Mouse (Mus musculus) embryonic facial prominence, embryonic 12.5 days (tissue): ENCODE results near the gene Ifitm5. TPM values are rescaled to one million over a fixed set of nuclear protein-coding genes. Genes with fewer than 3 reads are reported as not detected.

Source experiments
- ATAC-seq: fragments of 200-750 bp; cut with Nextera tagmentation; 2 replicates; pipeline ENCODE4 v1.8.0; 2017; ENCODE audit not compliant: insufficient number of reproducible peaks, insufficient read depth, low FRiP score, low TSS enrichment
- H3K27ac ChIP-seq: fragments of 300-500 bp; sonication (generic); 2 replicates; pipeline ENCODE4 v1.5.1; 2016; ENCODE audit warnings: mild to moderate bottlenecking
- H3K27me3 ChIP-seq: fragments of 300-500 bp; sonication (generic); 2 replicates; pipeline ENCODE4 v1.6.1; 2016; ENCODE audit warnings: mild to moderate bottlenecking, moderate library complexity
- H3K36me3 ChIP-seq: fragments of 300-500 bp; sonication (generic); 2 replicates; pipeline ENCODE4 v1.6.1; 2016; ENCODE audit warnings: mild to moderate bottlenecking
- H3K4me1 ChIP-seq: fragments of 300-500 bp; sonication (generic); 2 replicates; pipeline ENCODE4 v1.6.1; 2016
- H3K4me2 ChIP-seq: fragments of 300-500 bp; sonication (generic); replicated peaks from 2 replicates; pipeline ENCODE4 v1.6.1; 2016; ENCODE audit warnings: mild to moderate bottlenecking, moderate library complexity
- H3K4me3 ChIP-seq: fragments of 300-500 bp; sonication (generic); 2 replicates; pipeline ENCODE4 v1.5.1; 2016; ENCODE audit warnings: mild to moderate bottlenecking
- H3K9ac ChIP-seq: fragments of 300-500 bp; sonication (generic); 2 replicates; pipeline ENCODE4 v1.6.1; 2016; ENCODE audit warnings: mild to moderate bottlenecking, moderate library complexity
- H3K9me3 ChIP-seq: fragments of 300-500 bp; sonication (generic); 2 replicates; pipeline ENCODE4 v1.6.1; 2016; ENCODE audit warnings: mild to moderate bottlenecking, moderate library complexity
- WGBS: fragments of 180-500 bp; shearing (Covaris S2); methylation state at CpG from one replicate; pipeline ENCODE4 v1.1.7; 2016; 5-methylcytosine and 5-hydroxymethylcytosine counted together
- polyA plus RNA-seq: library from polyadenylated mRNA; unstranded; fragments of >200 nt; fragmentation: Nextera tagmentation; extraction: Ambion mirVana; gene quantifications from 2 replicates; pipeline ENCODE4 v1.2.1, GENCODE M21; 2016

Ifitm5 gene
- polyA plus RNA-seq, 1 experiment from 2014 or later = 4.5 TPM

DNA sequence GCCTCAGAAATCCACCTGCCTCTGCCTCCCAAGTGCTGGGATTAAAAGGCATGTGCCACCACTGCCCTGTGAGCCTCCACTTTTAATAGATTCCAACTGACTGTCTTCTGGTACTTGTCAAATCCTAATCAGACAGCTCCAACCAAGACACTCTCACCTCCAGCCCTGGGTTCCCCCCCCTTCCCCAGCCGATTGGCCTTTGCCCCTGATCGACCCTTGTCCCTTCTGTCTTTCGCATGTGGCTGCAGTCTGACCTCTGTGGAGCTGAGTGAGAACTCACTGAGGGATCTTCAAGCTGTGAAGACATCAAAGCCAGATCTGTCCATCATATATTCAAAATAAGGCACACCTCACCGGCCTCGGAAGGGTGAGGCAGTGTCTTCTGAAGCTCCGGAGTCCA lies 22.9 kb downstream of the Ifitm5 start:
- H3K4me3 ChIP-seq = no peak overlapping the region
- ATAC-seq = no peak
- H3K9me3 ChIP-seq = no peaks in the 10 kb centered on the region
- H3K4me2 ChIP-seq = no peak overlapping the region
- peaks cover 36% of the 10 kb centered on the region for H3K27me3 ChIP-seq
- H3K36me3 ChIP-seq = no peaks in the 10 kb centered on the region
- H3K27ac ChIP-seq = no peak overlapping the region
- no peak overlapping the region for H3K9ac ChIP-seq
- peaks cover 7% of the 10 kb centered on the region for H3K4me1 ChIP-seq
- 82% methylated on average over 6 of the region's 6 CpGs for WGBS

DNA sequence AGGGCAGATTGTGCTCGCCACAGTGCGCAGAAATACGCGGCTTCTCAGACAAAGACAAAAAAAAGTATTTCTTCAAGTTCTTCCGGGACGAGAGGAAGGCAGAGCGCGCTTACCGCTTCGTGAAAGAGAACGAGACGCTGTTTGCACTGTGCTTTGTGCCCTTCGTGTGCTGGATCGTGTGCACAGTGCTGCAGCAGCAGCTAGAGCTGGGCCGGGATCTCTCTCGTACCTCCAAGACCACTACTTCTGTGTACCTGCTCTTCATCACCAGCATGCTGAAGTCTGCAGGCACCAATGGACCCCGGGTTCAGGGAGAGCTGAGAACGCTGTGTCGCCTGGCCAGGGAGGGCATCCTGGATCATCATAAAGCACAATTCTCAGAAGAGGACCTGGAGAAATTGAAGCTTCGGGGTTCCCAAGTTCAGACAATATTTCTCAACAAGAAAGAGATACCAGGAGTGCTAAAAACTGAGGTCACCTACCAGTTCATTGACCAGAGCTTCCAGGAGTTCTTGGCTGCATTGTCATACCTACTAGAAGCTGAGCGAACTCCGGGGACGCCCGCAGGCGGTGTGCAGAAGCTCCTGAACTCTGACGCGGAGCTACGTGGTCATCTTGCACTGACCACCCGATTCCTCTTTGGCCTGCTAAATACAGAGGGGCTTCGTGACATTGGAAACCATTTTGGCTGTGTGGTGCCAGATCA lies 26.9 kb downstream of the Ifitm5 start:
- Histone ChIP-seq H3K4me1 (peaks cover 8% of the 10 kb centered on the region), H3K9ac (no peak overlapping the region; the same call in 1 of the 2 replicates)
- WGBS = 20% methylated on average over 30 of the region's 30 CpGs

DNA sequence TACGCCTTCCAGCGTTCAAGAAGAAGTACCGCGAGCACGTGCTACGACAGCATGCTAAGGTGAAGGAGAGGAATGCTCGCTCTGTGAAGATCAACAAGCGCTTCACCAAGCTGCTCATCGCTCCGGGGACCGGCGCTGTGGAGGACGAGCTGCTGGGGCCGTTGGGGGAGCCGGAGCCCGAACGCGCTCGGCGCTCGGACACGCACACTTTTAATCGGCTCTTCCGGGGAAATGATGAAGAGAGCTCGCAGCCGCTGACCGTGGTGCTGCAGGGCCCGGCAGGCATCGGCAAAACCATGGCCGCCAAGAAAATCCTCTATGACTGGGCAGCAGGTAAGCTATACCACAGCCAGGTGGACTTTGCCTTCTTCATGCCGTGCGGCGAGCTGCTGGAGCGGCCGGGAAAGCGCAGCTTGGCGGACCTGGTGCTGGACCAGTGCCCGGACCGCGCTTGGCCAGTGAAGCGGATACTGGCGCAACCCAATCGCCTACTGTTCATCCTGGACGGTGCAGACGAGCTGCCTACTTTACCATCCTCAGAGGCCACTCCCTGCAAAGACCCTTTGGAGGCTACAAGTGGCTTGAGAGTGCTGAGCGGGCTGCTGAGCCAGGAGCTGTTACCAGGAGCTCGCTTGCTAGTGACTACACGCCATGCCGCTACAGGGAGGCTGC lies 27.6 kb downstream of the Ifitm5 start:
- peaks cover 8% of the 10 kb centered on the region for H3K4me1 ChIP-seq
- H3K4me2 ChIP-seq = peak overlapping the region; percentile 61
- H3K9me3 ChIP-seq = no peaks in the 10 kb centered on the region
- H3K9ac ChIP-seq = peak overlapping the region; percentile 6; the same call in 1 of the 2 replicates
- no peak overlapping the region for H3K27ac ChIP-seq
- peak; percentile 44; the same call in 1 of the 2 replicates for ATAC-seq
- no peaks in the 10 kb centered on the region for H3K36me3 ChIP-seq
- H3K4me3 ChIP-seq = peak overlapping the region; percentile 33
- H3K27me3 ChIP-seq = peaks cover 74% of the 10 kb centered on the region
- WGBS = under 1% methylated on average over 49 of the region's 49 CpGs

More for the DNA sequence above, 26.9 kb downstream of the Ifitm5 start:
- no peak for ATAC-seq
- peak overlapping the region; percentile 33 for H3K4me3 ChIP-seq
- H3K27ac ChIP-seq = no peak overlapping the region
- peaks cover 73% of the 10 kb centered on the region for H3K27me3 ChIP-seq
- no peaks in the 10 kb centered on the region for H3K36me3 ChIP-seq
- no peaks in the 10 kb centered on the region for H3K9me3 ChIP-seq
- peak overlapping the region; percentile 61 for H3K4me2 ChIP-seq

DNA sequence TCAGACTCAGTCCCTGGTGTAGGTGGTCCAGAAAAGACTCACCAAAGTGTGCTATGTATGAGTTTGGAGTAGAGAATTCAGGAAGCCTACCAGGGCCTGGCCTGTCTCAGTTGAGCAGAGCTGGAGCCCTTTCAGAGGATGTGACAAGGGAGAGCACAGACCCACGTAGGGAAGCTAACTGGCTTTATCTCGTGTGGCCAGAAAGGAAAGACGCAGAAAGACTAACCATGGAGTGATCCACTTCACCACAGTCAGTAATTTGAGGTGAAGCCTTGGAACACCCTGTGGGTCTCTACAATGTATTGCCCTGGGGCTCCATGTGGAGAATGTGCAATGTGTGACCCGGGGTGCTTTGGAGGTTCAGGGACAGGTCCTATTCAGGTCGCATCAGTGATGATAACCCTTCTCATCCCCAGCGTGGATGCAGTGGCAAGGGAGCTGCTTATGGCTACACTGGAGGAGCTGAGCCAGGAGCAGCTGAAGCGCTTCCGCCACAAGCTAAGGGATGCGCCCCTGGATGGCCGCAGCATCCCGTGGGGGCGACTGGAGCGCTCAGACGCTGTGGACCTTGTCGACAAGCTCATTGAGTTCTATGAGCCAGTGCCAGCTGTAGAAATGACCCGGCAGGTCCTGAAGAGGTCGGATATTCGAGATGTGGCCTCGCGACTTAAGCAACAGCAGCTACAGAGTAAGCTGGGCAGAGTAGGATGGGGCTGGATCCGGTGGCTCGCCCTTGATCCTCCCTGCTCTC lies 28.7 kb downstream of the Ifitm5 start:
- 0 out of 2 replicates have a peak overlapping the region, but pooled peaks have one; percentile 61 for H3K4me2 ChIP-seq
- 26% methylated on average over 22 of the region's 22 CpGs for WGBS
- ATAC-seq = 0 out of 2 replicates have a peak, but pooled peaks have one; percentile 10

DNA sequence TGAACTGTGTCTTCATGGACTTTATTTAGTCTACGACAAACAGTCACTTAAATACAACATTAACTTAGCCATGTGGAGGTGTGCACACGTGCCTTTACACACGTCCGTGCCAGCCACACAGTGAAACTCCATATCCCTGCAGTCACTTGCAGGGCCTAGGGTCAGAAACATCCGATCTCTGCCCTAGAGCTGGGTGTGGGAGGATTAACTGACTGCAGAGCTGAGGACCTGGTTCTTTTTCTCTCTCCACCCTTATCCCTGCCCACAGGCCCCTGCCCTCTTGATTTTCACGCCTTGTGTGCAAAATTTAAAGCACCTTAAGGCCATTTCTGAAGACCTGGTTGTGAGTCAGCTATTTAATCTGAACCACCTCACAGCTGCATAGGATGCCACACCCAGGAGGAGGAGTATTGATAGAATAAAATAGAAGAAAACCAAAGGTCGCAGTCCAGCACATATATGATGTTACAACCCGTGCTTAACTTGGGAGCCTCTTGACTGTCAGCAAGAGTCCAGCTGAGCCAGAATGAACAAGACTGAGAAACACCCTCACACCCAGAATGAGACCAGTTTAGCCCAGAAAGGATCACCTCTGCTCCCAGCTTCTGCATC lies 29.6 kb downstream of the Ifitm5 start, which contains the start of gene Nlrp6:
Gene Nlrp6 (plus strand): TSS at position 485 of the 612 bp plus-strand sequence.
- 69% methylated on average over 8 of the region's 8 CpGs for WGBS
- no peak within 1 kb of the TSS for H3K4me2 ChIP-seq
- H3K9ac ChIP-seq = no peak within 1 kb of the TSS
- no peak for ATAC-seq
- H3K27me3 ChIP-seq = peaks cover 70% of the 10 kb centered on the region
- H3K27ac ChIP-seq = no peak within 1 kb of the TSS
- no peak within 1 kb of the TSS for H3K4me3 ChIP-seq
- peaks cover 8% of the 10 kb centered on the region for H3K4me1 ChIP-seq
- no peaks in the 10 kb centered on the region for H3K36me3 ChIP-seq
- no peaks in the 10 kb centered on the region for H3K9me3 ChIP-seq

More for the DNA sequence above, 28.7 kb downstream of the Ifitm5 start:
- Histone ChIP-seq H3K9ac (no peak overlapping the region), H3K27ac (no peak overlapping the region), H3K4me1 (peaks cover 8% of the 10 kb centered on the region), H3K27me3 (peaks cover 71% of the 10 kb centered on the region), H3K36me3 (no peaks in the 10 kb centered on the region), H3K9me3 (no peaks in the 10 kb centered on the region), H3K4me3 (no peak overlapping the region)

DNA sequence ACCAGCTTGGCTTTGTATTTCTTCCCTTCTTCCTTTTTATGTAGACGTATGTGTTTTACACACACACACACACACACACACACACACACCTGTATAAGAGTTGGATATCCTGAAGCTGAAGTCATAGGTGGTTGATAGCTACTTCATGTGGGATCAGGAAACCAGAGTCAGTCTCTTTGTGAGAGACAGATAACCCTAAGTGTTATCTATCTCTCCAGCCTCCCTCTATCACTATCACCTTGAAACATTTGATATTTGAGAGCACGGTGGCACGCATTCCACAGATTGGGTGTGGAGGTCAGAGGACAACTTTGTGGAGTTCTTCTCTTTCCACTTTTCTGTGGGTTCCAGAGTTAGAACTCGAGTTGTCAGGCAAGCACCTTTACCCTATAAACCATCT lies 30.2 kb downstream of the Ifitm5 start:
- no peaks in the 10 kb centered on the region for H3K36me3 ChIP-seq
- no peak for ATAC-seq
- no peak overlapping the region for H3K27ac ChIP-seq
- H3K9ac ChIP-seq = no peak overlapping the region
- WGBS = 64% methylated on average over 4 of the region's 4 CpGs
- H3K4me3 ChIP-seq = no peak overlapping the region
- H3K9me3 ChIP-seq = no peaks in the 10 kb centered on the region
- peaks cover 8% of the 10 kb centered on the region for H3K4me1 ChIP-seq
- peaks cover 64% of the 10 kb centered on the region for H3K27me3 ChIP-seq
- H3K4me2 ChIP-seq = no peak overlapping the region

DNA sequence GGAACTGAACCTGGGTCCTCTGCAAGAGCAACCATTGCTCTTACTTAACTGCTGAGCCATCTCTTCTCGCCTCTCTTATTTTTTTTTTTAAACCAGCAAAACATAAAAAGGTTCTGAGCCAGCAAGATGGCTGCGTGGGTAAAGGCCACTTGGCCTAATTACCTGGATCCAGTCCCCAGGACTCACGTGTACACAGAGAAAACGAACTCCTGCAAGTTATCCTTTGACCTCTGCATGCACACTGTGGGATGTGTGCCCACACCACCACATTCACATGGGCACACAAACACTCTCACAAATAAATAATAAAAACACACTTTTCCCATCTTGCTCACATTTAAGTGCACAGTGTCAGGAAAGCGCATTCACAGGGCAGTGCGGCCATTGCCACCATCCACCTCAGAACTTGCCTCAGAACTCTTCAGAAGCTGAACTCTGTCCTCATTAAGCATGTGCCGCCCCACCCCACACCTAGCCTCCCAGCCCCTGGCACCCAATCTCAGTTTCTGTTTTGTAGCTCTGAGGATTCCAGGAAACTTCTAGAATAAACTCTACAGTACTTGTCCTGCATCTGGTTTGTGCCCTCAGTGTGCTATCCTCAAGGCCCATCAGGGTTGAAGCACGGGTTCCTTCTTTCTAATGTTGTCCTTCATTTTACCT lies 35.9 kb downstream of the Ifitm5 start:
- Histone ChIP-seq H3K4me2 (no peak overlapping the region), H3K4me3 (no peak overlapping the region), H3K9me3 (no peaks in the 10 kb centered on the region), H3K36me3 (no peaks in the 10 kb centered on the region), H3K27me3 (peaks cover 7% of the 10 kb centered on the region), H3K27ac (no peak overlapping the region), H3K4me1 (no peaks in the 10 kb centered on the region), H3K9ac (no peak overlapping the region)
- ATAC-seq = no peak
- 80% methylated on average over 8 of the region's 8 CpGs for WGBS

DNA sequence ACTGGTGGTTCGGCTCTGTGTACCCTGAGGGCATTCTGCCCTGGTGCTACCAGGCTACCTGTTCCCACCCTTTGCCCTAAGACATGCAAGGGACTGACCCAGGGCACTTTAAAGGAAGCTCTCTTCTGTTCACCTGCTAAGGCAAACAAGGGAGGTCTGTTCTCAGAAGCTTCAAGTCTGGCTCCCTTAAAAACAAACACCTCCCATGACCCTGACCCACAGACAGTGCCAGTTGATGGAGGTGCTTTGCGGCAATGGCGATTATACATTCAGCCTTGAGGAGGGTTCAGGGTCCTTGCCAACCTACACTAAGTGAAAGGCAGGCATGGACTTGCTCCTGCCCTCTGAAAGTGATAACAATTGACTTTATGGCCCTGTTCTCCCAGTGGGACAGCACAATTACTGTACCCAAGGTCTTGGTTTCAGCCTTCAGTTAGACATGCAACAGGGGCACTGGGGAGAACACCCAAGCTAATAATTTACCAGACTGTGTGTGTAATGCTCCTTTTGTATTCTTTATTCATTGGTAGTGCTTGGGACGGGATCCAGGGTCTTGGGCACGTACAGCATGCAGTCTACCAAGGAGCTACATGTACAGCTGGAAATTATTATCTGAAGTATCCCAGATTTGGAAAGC lies 37.1 kb downstream of the Ifitm5 start:
- Histone ChIP-seq H3K27me3 (no peaks in the 10 kb centered on the region), H3K9me3 (no peaks in the 10 kb centered on the region), H3K9ac (no peak overlapping the region), H3K4me1 (no peaks in the 10 kb centered on the region; the same call in 1 of the 2 replicates), H3K4me3 (no peak overlapping the region), H3K4me2 (no peak overlapping the region), H3K27ac (no peak overlapping the region), H3K36me3 (no peaks in the 10 kb centered on the region)
- 58% methylated on average over 5 of the region's 5 CpGs for WGBS
- no peak for ATAC-seq

DNA sequence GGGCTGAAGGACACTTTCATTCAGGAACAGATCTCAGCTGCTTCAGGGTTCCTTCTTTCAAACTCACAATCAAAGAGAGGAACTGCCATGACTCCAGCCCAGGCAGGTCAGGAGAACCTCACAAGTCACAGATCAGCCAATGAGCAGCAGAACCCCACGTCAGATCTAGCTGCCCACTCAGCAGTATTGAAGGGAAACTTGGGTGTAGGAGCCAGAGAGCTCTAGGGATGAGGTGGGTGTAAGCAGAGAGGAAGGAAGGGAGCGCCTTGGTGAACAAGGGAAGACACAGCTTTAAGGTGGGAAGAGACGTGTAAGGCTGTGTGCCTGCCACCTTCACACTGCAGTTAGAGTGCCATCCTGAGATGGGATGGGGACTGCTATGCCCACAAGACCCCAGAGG lies 37.8 kb downstream of the Ifitm5 start:
- no peak for ATAC-seq
- no peak overlapping the region for H3K4me3 ChIP-seq

DNA sequence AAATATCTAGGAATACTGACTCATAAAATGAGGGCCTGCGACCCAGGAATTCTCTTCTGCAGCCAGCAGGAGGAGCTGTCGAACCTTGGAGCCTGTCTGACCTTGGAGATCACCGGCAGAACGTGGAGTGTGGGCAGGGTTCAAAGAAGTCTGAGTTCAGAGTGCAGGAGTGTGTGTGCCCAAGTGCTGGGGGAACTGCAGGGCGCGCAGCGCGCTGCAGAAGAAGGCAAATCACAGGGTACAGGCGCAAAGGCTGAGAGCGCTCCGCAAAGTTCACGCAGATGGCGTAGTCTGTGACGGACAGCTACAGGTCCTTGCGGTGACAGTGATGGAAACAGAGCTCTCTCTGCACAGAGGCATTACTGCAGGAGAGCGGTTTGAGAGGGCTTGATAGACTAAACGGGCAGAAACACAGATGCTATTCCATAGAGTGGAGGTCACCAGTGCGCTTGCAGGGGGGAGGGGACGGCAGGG lies 41.4 kb downstream of the Ifitm5 start:
- 0 out of 2 replicates have a peak, but pooled peaks have one; percentile 54 for ATAC-seq
- peak overlapping the region; percentile 37; the same call in 1 of the 2 replicates for H3K9ac ChIP-seq
- H3K4me3 ChIP-seq = peak overlapping the region; percentile 41
- no peaks in the 10 kb centered on the region for H3K36me3 ChIP-seq
- WGBS = under 1% methylated on average over 19 of the region's 19 CpGs
- peak overlapping the region; percentile 71 for H3K4me2 ChIP-seq
- H3K9me3 ChIP-seq = no peaks in the 10 kb centered on the region
- H3K27ac ChIP-seq = no peak overlapping the region
- no peaks in the 10 kb centered on the region for H3K27me3 ChIP-seq
- no peaks in the 10 kb centered on the region; the same call in 1 of the 2 replicates for H3K4me1 ChIP-seq

More for the DNA sequence above, 37.8 kb downstream of the Ifitm5 start:
- 65% methylated on average over 3 of the region's 3 CpGs for whole genome bisulfite sequencing
- H3K27ac ChIP-seq = no peak overlapping the region
- H3K27me3 ChIP-seq = no peaks in the 10 kb centered on the region
- no peaks in the 10 kb centered on the region for H3K9me3 ChIP-seq
- H3K4me1 ChIP-seq = no peaks in the 10 kb centered on the region; the same call in 1 of the 2 replicates
- H3K9ac ChIP-seq = no peak overlapping the region
- no peak overlapping the region for H3K4me2 ChIP-seq
- H3K36me3 ChIP-seq = no peaks in the 10 kb centered on the region
